Mouse (Mus musculus): ENCODE data around the gene Rcsd1.

DNA sequence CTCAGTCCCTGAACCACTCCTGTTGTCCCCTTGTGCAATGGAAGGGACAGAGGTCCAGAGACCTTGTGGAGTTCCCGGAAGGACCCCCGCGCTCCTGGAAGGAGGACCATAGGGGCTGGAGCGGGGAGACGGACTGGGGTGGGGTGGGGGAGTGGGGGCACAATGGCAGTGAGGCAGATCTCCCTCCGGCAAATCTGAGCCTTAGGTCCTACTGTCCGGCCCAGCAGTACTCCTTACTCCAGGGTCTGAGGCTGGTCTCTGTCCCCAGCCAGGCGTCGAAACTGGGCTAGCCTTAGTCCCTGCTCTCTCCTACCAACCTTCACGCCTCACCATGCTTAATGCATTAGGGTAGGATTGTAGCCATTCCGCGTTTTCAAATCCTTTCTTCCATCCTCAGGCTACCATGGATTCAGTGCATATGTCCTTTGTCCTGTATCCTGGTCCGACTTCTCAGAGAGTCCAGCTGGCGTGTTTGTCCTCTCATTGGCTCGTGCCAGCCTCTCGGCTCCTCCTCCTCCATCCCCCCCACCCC lies 66.7 kb downstream of the Rcsd1 start:
- TF ChIP-seq POLR2A (IDR thresholded peaks at IDR 0.05; ENCODE audit: borderline replicate concordance, insufficient read depth, low read length) (peak; percentile 64; the same call in 1 of the 2 replicates), CTCF (IDR thresholded peaks at IDR 0.05; ENCODE audit: borderline replicate concordance, insufficient read depth, low read depth, low read length) (no peak)

Measured in cerebellum, adult 2 months (tissue).